Mouse (Mus musculus) c-Kit-negative CD71-positive TER-119-positive erythroid progenitor cells, embryonic 14.5 days (primary cell): ENCODE results near the gene Rnls.
"Not testable (repeated sequence)": the region's sequence is repeated elsewhere in the genome, so short reads cannot be mapped to it uniquely, and the experiment has no call there.

ENCODE experiments used
- DNase-seq: peaks from one replicate; pipeline ENCODE4 v3.0.0-alpha.2; 2013; ENCODE audit warnings: low read depth, low spot score

Rnls gene

DNA sequence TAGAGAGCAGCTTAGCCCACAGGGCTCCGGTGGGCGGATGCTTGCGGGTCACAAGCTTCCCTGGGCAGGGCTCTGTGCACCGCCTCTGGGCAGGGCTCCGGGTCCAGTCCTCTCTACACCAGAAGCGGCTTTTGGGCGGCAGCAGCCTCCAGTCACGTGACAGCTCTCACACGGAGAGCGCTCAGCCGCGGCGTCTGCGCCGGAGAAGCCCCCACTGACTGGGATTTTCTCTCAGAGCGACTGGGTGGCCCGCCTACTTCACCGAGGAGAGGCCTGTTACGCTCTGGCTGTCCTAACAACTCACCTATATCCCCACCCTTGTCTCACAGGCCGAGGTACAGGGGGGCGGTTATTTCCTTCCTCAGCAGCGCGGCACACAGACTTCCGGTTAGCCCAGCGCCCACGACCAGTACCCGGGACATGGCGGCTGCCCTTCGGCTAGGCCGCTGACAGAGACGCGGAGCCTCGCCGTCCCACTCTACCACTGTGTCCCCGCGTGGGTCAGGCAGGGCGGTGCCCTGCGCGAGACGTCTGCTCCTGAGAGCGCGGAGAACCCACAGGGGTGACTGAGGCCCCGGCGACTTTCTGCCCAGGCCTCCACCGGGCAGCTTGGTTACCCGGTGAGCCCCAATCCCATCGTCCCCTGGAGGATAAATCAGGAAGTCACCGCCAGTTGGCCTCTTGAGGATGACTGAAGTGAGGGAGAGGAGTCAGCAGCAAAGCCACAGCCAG is at the start of gene Rnls:
Gene Rnls (minus strand): TSS at position 645 of the 732 bp plus-strand sequence.
- peak; percentile 12 for DNase-seq

DNA sequence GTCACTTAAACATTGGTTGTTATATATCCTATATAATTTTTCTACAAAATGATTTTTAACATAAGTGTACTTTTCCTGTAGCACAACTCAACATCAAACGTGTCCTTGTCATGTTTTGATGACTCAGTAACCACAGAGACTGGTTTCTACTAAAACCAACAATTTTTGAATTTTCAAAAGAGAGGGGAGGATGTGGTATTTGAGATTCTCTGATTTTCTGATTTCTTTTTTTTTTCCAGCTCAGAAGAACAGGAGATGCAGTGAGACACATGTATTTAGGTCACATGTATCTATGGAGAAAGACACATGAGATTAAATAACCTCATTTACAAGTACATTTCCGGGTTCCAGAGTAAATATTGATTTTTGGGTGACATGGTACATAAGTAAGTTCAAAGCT is 37.4 kb upstream of the Rnls start:
- DNase-seq = no peak

DNA sequence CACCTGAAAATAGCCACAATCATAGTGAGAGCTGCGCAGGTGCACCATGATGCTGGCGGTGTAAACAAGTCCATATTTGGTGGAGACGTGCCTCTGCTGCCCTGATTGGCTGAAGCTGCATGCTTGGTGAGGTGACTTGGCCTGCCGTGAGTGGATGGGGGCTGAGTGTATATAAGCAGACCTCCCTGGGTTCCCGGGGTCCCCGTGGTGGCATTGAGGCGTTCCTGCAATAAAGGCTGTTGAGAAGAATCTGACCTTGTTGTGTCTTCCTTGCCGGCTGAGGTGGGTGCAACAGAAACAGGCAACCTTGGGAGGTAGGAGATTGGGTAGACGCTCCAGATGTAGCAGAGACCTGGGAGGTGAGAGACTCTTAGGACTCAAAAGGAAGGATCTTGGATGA is 27.3 kb upstream of the Rnls start:
- not testable (repeated sequence) for DNase-seq

DNA sequence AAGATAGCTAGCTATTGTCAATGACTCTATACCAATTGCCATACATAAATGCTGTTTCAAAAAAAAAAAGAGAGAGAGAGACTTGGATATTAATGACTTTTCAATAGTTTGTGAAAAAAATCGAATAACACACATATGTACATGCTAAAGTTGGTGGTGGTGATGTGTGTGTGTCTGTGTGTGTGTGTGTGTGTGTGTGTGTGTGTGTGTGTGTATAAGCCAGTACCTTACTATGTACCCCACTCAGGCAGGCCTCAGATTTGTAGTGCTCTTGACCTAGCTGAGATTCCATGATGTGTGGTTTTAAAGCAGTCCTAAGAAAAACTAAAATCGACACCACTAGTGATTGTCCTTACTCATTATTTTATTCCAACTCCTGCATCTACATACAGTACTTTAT is 11.3 kb downstream of the Rnls start:
- DNase-seq = no peak

DNA sequence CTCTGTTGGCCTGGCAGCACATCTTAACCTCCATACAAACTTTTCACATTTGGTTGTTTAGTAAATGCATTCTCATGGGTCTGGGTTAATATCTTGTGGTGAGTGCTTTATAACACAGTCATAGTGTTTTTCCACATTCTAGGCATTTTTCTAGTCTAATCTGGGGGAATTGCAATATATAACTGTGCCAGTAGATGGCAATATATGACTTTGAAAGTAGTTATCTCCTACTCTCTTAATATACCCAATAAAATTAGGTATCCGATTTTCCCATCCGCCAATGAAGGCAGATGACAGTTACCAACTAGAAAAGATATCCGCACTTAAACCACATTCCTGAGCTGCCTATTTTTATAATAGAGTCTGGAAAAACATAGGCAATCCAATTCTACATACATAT is 11.7 kb downstream of the Rnls start:
- DNase-seq = no peak

DNA sequence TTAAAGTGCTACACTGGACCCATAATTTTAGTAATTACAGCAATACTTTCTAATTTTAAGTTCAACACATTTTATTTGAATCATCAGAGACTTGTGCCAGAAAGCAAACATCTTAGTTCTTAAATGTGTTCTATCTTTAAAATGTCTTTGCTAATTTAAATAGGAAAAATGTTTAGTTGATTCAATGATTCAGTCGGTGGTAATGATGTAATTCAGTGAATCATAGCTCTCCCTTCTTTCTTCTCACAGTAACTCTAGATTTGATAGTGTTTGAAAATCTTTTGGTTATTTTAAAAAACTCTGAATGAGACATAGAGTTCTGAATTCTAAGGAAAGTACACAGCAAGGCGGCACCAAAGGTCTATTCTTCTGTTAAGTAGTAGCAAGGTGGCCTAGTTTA is 23.3 kb downstream of the Rnls start:
- DNase-seq = no peak

DNA sequence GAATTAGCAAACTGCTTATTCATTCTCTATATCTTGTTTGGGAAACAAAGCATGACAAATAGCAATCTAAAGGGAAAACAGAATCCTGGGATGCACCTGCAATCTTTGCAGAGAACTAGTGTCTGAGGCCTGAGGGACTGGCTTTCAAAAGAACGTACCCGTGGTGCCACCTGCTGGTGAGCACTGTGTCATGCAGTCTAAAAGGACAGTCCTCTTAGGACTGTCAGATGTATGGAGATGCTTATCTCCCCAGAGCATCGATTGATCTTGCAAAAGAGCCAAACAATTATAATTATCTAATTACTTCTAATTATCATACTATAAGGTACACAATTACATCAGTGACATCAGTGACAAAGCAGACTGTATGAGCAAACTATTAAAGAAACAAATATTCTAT is 25.4 kb downstream of the Rnls start:
- DNase-seq = peak; percentile 5

DNA sequence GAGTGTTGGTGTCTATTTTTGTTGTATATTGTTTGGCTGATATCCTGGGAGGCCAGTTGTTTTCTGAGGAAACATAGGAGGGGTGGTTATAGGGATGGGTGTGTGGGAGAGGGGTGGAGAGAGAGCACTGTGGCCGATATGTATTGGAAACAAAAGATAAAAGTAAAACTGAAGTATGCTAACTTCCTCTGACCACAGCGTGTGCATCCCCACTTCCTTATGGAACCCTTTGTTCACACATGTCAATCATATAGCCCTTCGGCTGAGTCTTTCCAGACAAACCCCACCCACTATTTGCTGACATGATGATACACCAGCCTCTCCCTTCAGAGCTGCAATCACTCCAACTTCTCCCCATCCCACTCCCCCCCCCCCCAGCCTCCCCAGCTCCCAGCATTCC is 35.1 kb downstream of the Rnls start:
- no peak for DNase-seq

DNA sequence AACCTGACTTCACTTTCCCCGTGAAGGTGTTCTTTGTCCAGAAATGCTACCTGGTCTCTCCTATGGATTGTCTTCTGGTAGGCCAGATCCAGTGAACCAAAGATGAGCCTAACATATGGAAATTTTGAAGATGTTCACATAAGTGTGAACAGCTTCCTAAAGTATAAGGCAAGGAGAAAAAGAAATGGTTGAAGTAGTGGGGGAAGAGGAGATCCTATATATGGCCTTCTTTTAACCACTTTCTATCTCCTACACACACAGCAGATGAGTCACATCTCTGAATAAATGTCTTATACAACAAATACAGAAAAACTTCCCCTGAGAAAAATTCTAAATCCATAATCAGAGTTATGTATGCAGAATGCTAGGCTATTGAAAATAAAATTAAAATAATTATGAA is 52.0 kb downstream of the Rnls start:
- no peak for DNase-seq

DNA sequence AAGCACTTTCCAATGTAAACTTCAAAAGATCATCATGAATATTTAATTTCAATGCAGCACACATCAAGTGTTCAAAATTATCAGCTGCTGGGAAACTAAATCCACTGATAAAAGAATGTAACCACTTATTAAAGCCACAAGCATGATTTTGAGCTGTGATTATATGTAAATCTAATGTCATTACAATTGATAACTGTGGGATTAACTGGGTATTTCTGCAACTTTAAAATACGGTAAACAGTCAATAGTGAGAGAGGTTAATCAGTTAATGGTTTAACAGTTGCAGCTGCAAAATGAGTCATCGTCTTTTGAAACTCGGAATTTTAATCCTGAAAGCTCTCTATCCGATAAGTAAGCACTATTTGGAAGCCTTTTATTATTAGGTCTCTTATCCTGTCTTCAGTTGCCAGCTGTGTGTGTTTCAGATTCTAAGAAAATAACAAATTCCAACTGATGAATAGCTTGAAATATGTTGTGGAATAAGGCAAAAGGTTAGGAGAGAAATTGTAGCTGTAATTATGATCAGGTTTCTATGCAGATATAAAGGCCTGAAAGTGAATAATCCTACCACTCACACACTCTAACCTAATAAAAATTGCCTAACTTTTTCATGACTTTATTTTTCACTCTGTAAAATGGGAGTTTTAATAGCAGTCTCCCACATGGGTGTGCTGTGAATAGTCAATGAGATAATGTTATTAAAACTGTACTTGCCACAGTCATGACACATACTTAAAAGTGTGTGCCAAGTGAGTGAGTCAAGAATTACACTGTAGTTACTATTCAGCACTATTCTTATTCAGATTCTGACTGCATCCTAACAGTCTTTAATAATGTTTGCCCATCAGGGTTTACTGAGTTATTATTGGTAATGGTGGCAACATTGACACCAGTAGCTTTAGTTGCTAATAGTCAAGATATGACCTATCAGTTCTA is 65.1 kb downstream of the Rnls start:
- no peak for DNase-seq

DNA sequence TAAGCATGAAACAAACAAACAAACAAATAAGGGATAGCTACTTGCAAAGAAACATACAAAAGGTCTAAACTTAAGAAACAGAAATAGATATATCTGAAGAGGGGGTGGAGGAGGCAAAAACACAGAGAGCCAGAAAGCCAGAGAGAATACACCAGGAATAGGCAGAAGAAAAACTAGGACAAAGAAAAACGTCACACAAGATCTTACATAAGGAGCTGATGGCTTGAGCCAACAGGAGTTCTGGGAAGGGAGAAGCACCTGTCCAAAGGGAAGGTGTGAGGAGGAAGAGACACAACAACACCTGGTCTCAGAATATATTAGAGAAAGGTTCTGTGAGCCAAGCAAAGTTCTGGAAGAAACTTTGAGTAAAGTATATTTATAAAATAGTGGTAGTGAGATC is 73.3 kb downstream of the Rnls start:
- no peak for DNase-seq

DNA sequence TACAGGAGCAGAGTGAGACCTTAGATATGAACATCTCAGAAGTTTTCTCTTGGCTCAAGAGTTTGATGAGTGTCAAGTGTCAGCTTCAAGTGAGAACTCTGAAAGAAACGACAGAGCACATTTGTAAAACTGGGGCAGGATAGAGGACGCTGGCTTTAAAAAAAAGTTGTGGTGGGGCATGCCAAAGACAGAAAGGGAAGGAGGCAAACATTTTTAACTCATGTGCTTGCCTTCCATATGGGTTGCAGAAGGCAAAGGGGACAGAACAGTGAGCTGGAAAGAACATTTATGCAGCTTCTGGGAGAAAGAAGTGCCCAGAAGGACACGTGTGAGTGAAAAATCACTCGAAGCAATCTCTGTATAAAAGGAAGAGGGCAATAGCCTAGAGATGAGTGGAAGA is 75.0 kb downstream of the Rnls start:
- DNase-seq = no peak

DNA sequence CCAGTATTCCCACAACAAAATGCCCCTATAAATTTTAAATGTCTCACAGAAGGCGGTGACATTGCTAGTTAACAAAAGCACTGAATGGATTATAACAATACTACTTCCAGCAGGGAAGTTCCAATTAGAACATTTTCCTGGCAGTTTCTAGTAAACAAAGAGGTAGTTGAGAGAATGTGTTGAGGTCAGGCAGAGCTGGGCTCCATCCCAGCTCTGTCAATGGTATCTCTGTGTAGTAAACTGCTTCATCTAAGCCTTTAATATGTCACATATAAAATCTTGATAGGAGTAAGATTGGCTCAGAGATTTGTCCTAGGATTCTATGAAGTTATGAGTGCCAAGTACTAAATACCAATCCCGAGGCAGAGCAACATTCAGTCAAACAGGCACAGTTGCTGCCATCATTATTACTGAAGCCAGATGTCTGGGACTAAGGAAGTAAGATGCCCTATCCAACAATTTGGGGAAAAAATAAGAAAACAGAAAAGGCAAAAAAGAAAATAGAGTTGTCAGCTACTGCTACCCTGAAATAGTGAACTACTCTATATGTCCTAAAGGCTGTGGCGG is 92.3 kb downstream of the Rnls start:
- DNase-seq = no peak

DNA sequence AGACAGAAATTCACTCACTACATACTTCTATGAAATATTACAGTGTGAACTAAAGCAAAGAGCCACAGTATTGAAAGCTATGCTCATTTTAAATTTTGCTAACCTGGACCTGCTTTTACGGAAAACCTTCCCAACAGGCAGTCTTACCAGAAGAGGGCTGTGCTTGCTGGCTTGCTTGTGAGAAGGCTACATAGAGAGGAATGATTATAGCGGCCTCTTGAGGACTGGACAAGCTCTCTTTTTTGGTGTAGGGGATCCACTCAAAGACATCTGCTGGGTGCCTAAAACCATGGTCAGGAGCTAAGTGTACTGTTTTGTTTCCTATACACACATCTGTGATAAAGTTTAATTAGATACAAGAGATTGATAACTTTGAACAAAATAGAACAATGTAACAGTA is 95.8 kb downstream of the Rnls start:
- DNase-seq = no peak

DNA sequence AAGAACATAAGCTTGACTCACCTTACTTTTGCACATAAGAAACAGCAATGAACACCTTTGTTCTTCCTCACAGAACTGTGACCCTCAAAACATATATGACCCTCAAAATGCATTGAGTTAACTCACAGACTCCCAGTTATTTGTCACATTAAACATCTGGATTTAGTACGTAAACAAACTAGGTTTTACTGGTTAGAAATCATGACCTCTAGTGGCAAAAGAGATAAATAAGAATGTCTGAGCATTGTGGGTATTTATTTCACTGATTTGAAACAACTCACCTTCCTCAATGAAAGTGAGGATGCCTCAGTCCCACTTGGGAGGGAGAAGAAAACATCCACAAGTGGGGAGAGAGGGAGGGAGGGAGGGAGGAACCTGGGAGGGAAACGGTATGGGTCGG is 109.1 kb downstream of the Rnls start:
- no peak for DNase-seq

DNA sequence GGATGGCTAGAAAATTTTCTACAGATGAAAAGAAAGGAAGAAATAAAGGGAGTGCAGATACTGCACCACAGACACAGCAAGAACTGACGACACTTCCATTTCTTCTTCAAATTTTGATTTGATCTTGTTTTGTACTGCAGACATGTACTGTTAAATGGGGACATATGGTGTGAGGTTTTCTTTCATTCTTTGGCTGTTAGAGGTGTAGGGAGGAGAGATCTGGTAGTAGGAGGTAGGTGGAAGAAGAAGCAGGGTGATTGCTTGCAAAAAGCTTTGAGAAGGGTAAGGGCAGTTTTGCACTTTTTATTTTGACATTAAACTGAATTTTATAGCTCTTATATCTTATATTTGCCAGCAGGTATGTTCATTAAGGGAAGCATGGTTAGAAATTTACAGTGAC is 115.7 kb downstream of the Rnls start:
- DNase-seq = no peak

DNA sequence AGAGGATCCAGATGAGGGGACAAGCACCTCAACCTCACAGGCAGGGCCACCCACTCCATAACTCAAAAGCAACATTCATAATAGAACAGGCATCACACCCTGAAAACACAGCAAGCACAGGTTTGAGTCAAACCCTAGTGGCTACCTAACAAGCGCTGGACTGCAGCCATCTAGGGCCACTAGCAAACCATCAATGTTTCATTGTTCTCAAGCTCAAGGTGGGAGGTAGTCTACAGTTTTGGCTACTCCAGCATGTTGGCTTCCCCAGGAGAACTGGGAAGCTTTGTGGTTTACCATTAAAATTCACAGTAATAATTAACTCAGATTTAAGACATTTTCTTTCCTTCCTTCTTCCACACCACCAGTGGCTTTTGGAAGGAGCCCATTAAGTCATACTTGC is 118.4 kb downstream of the Rnls start:
- no peak for DNase-seq

DNA sequence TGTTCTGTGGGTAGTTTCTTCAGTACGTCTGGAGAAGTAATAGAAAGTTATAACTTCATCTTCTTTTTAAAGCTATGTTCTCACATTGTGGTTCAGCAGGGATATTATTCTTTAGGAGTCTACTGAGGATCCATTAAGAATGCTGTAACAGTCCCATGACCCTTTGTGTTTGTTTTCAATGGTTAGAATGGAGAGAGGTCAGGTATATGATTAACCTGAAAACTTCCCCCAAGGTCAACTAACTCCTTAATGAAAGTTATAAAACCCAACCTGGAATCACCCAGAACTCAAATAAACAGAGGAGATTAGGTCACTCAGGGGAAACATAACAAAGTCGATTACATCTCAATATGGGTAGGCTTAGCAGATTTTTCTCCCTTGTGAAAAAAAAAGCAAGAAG is 120.5 kb downstream of the Rnls start:
- no peak for DNase-seq

DNA sequence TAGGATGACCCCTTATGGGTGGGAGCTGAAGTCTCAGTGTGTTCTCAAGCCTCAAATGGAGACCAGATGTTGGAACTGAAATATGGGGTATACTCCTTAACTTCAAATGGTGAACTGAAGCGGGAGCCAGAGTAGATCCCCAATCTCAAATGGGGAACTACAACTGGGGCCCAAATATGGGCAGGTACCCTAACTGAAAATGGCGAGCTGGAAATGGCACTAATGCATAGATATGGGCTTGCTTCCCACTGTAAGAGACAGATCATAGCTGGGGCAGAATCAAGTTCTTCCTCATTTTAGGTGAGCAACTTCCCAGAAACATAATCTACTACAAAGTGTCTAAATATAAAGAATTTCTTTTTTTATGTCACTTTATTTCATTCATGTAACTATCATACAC is 121.9 kb downstream of the Rnls start:
- DNase-seq = no peak

DNA sequence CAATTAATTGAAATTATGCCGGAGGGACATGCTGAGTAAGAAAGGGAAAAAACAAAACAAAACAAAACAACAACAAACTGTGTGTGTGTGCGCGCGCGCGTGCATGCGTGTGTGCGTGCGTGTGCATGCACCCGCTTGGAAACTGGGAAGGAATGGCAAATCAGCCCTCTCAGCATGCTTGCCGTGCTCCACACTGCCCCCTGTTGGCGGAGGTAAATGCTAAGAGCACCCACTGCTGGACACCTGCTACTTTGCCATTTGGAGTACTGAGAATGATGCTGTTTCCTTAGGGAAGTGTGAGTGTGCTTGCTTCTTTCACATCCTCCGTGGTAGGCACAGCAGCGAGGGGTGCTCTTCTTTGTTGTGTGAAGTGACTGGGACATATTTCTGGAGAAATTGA is 124.1 kb downstream of the Rnls start:
- no peak for DNase-seq

DNA sequence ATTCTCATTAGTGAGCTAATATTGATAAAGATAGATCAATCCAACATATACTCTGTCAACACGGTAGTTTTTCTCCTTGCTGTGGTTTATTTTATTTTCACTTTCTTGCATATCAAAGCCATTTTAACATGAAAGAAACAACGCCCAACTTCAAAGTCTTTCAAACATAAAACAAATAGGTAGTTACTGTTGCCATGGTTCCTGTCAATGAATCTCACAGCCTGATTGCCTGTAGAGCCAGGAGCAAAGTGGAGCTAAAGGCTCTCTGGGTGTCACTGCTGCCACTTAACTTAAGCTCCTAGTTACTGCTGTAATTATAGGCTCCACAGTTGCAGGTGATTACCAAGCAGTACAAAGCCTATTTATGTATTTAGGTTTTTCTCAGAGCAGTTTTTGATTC is 126.8 kb downstream of the Rnls start:
- DNase-seq = no peak

DNA sequence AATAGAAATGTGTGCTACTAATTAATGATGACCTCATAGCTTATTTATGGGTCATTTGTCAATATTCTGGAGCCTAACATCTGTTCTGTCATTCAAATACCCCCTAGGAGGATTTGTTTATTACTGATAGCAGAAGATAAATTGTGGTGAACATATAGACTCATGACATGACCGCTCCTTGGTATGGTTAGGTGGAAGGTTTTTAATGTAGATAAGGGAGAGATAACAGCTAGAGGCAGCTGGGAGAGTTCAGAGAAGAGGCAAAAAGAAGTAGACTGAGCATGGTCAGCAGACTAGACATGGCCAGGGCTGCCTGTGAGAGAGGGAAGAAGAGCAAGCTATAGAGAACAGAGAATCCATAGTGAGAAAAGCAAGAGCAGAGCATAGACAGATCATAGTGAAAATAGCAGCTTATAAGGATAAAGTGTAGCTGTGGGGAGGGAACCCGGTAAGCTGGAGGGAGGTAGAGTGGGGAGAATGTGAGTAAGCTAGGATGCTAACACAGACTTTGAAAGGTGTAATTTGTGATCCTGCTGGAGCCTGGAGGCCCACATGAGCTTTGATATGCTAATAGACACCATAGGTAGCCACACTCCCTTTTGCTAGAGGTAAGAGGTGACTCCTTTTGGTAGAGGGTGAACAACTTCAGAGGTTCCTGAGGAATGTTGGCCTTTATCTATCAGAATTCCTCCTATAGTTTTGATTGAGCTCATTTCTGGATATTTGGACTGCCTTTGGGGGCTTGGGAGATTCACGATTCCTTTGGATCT is 127.7 kb downstream of the Rnls start:
- DNase-seq = no peak
